Comparison of ENCODE assay signal across 8 mouse cellular contexts in genomic region chr15:78449694-78450418, GRCm38 (mm10). TPM values are rescaled to one million over a fixed set of nuclear protein-coding genes. Genes with fewer than 3 reads are reported as not detected.
A peak's percentile ranks its signal among the peaks of the same experiment; 100 is the strongest.
DNase-seq lines count a peak whose midpoint lies in the region; ATAC-seq lines count a peak whose summit lies in the region.

No protein-coding gene starts in this region.

- H3K27ac ChIP-seq in embryonic facial prominence, embryonic 13.5 days: peak overlapping the region; percentile 34; the same call in 1 of the 2 replicates

- no peaks in the 10 kb centered on the region for H3K27me3 ChIP-seq in embryonic facial prominence, embryonic 13.5 days

- peak; percentile 73 for ATAC-seq in activated CD4-positive, CD25-positive, alpha-beta regulatory T cell, adult 4 months
- ATAC-seq in embryonic facial prominence, embryonic 13.5 days (ENCODE audit: insufficient number of reproducible peaks, insufficient read depth, low FRiP score, low TSS enrichment, low read depth): no peak
- peak; percentile 56 to 63 for ATAC-seq in hematopoietic stem cell, adult 5-6 weeks (replicated peaks in 1 of 2; ENCODE audit: insufficient read depth in 1 of 2, low FRiP score in 2 of 2, low TSS enrichment in 1 of 2, low read depth in 1 of 2, poor library complexity in 2 of 2, severe bottlenecking in 2 of 2)

- 30% methylated on average over 7 of the region's 7 CpGs for WGBS in embryonic facial prominence, embryonic 13.5 days

- no peak overlapping the region for H3K4me3 ChIP-seq in embryonic facial prominence, embryonic 13.5 days

- H3K9me3 ChIP-seq in embryonic facial prominence, embryonic 13.5 days: no peaks in the 10 kb centered on the region

- H3K9ac ChIP-seq in embryonic facial prominence, embryonic 13.5 days: no peak overlapping the region

- no peaks in the 10 kb centered on the region for H3K36me3 ChIP-seq in embryonic facial prominence, embryonic 13.5 days

- peak; percentile 53 for DNase-seq in right cerebral cortex, postnatal 25 days
- DNase-seq in right cerebral cortex, postnatal 4 days: no peak
- peak; percentile 62 to 66 for DNase-seq in lung, postnatal 4 days
- DNase-seq in telencephalon, adult 2 months (ENCODE audit: low read depth, low spot score): peak; percentile 69
- DNase-seq in urinary bladder, adult 2 months (ENCODE audit: low spot score): no peak

- peaks cover 5% of the 10 kb centered on the region; the same call in 1 of the 2 replicates for H3K4me1 ChIP-seq in embryonic facial prominence, embryonic 13.5 days

- no peak overlapping the region for H3K4me2 ChIP-seq in embryonic facial prominence, embryonic 13.5 days

RNA-seq across cellular contexts. Expression of gene Tmprss6, which starts 18.6 kb away (rescaled TPM):
- not detected for polyA plus RNA-seq in activated CD4-positive, CD25-positive, alpha-beta regulatory T cell, adult 4 months (2017; shearing (Covaris generic))
- 0.53 and 1.5 TPM in 2 replicates for polyA plus RNA-seq in embryonic facial prominence, embryonic 13.5 days (2015; fragmentation: Nextera tagmentation; extraction: Ambion mirVana)
- not detected in 2 replicates for total RNA-seq in hematopoietic stem cell, adult 5-6 weeks (2017)
- 0.56 and 0.91 TPM in 2 replicates for polyA plus RNA-seq in urinary bladder, adult 2 months (2012; rRNA removed)

RNA-seq across cellular contexts. Expression of gene Kctd17, which starts 21.5 kb away (rescaled TPM):
- 1 to 10 TPM; 9.0 to 9.7 TPM for polyA plus RNA-seq in activated CD4-positive, CD25-positive, alpha-beta regulatory T cell, adult 4 months (2017; shearing (Covaris generic))
- 49.5 and 50.6 TPM in 2 replicates for polyA plus RNA-seq in embryonic facial prominence, embryonic 13.5 days (2015; fragmentation: Nextera tagmentation; extraction: Ambion mirVana)
- 17.7 and 21.4 TPM in 2 replicates for total RNA-seq in hematopoietic stem cell, adult 5-6 weeks (2017)
- 121 and 128 TPM in 2 replicates for polyA plus RNA-seq in urinary bladder, adult 2 months (2012; rRNA removed)

RNA-seq across cellular contexts. Expression of gene Mpst, which starts 43.6 kb away (rescaled TPM):
- 1 to 10 TPM; 1.8 to 6.5 TPM for polyA plus RNA-seq in activated CD4-positive, CD25-positive, alpha-beta regulatory T cell, adult 4 months (2017; shearing (Covaris generic))
- polyA plus RNA-seq in embryonic facial prominence, embryonic 13.5 days (2015; fragmentation: Nextera tagmentation; extraction: Ambion mirVana): 2.6 and 2.8 TPM in 2 replicates
- 19.4 and 24.1 TPM in 2 replicates for total RNA-seq in hematopoietic stem cell, adult 5-6 weeks (2017)
- 80.2 and 82.5 TPM in 2 replicates for polyA plus RNA-seq in urinary bladder, adult 2 months (2012; rRNA removed)

RNA-seq across cellular contexts. Expression of gene Tst, which starts 44.1 kb away (rescaled TPM):
- 1 to 10 TPM; 4.0 to 4.6 TPM for polyA plus RNA-seq in activated CD4-positive, CD25-positive, alpha-beta regulatory T cell, adult 4 months (2017; shearing (Covaris generic))
- polyA plus RNA-seq in embryonic facial prominence, embryonic 13.5 days (2015; fragmentation: Nextera tagmentation; extraction: Ambion mirVana): 22.6 and 25.9 TPM in 2 replicates
- 9.5 and 16.6 TPM in 2 replicates for total RNA-seq in hematopoietic stem cell, adult 5-6 weeks (2017)
- polyA plus RNA-seq in urinary bladder, adult 2 months (2012; rRNA removed): 31.3 and 37.1 TPM in 2 replicates

RNA-seq across cellular contexts. Expression of gene Il2rb, which starts 45.2 kb away (rescaled TPM):
- polyA plus RNA-seq in activated CD4-positive, CD25-positive, alpha-beta regulatory T cell, adult 4 months (2017; shearing (Covaris generic)): 100 to 1,000 TPM; 489 to 584 TPM
- 0.28 and 0.30 TPM in 2 replicates for polyA plus RNA-seq in embryonic facial prominence, embryonic 13.5 days (2015; fragmentation: Nextera tagmentation; extraction: Ambion mirVana)
- 2.6 and 2.9 TPM in 2 replicates for total RNA-seq in hematopoietic stem cell, adult 5-6 weeks (2017)
- 3.6 and 3.8 TPM in 2 replicates for polyA plus RNA-seq in urinary bladder, adult 2 months (2012; rRNA removed)

Comparison
In these comparisons a context has a peak if more than half of its experiments do, and no peak if none do; other contexts are left out.
1. DNase-seq: peak in right cerebral cortex, postnatal 25 days (single experiment), lung, postnatal 4 days (2 of 2) and telencephalon, adult 2 months (single experiment); none in right cerebral cortex, postnatal 4 days (single experiment) and urinary bladder, adult 2 months (single experiment).
2. RNA of gene Mpst, which starts 43.6 kb away (polyA plus RNA-seq): 80.2 to 82.5 TPM in urinary bladder, adult 2 months; 1.8 to 6.5 TPM in activated CD4-positive, CD25-positive, alpha-beta regulatory T cell, adult 4 months and 2.6 to 2.8 TPM in embryonic facial prominence, embryonic 13.5 days; every median in the first group is over 10 times any median in the second.